Mouse (Mus musculus): ENCODE data around the gene Lipa.

Gene Lipa

GRCm38 (mm10) chr19:34526941-34527682, at the start of gene Lipa:
Lipa (minus strand) TSS chr19:34527474.
- peak; percentile 91 to 92 for DNase-seq (ENCODE audit: low spot score in 2 of 2)

- no peak for DNase-seq (ENCODE audit: low spot score in 2 of 2)
Observed at GRCm38 (mm10) chr19:34573650-34574049, 46.4 kb upstream of the Lipa start.

GRCm38 (mm10) chr19:34571080-34571479, 43.8 kb upstream of the Lipa start:
- no peak for DNase-seq (ENCODE audit: low spot score in 2 of 2)

GRCm38 (mm10) chr19:34569896-34570476, 42.7 kb upstream of the Lipa start:
- no peak for DNase-seq (ENCODE audit: low spot score in 2 of 2)

- no peak for DNase-seq (ENCODE audit: low spot score in 2 of 2)
Observed at GRCm38 (mm10) chr19:34568988-34569895, 42.0 kb upstream of the Lipa start.

GRCm38 (mm10) chr19:34566178-34566784, 39.0 kb upstream of the Lipa start:
- DNase-seq (ENCODE audit: low spot score in 2 of 2), result no peak

- DNase-seq (ENCODE audit: low spot score in 2 of 2), result no peak
Observed at GRCm38 (mm10) chr19:34562556-34562955, 35.3 kb upstream of the Lipa start.

- DNase-seq (ENCODE audit: low spot score in 2 of 2), result no peak
Observed at GRCm38 (mm10) chr19:34556621-34557020, 29.3 kb upstream of the Lipa start.

GRCm38 (mm10) chr19:34554061-34554460, 26.8 kb upstream of the Lipa start:
- no peak for DNase-seq (ENCODE audit: low spot score in 2 of 2)

GRCm38 (mm10) chr19:34553522-34553921, 26.2 kb upstream of the Lipa start:
- DNase-seq (ENCODE audit: low spot score in 2 of 2), result no peak

- no peak for DNase-seq (ENCODE audit: low spot score in 2 of 2)
Observed at GRCm38 (mm10) chr19:34553021-34553420, 25.7 kb upstream of the Lipa start.

GRCm38 (mm10) chr19:34551981-34552380, 24.7 kb upstream of the Lipa start:
- no peak for DNase-seq (ENCODE audit: low spot score in 2 of 2)

GRCm38 (mm10) chr19:34550534-34551223, 23.4 kb upstream of the Lipa start, which contains the start of gene Ifit2:
Ifit2 (plus strand) TSS chr19:34550694.
- peak; percentile 65 to 78 for DNase-seq (ENCODE audit: low spot score in 2 of 2)

- no peak for DNase-seq (ENCODE audit: low spot score in 2 of 2)
Observed at GRCm38 (mm10) chr19:34550205-34550533, 22.9 kb upstream of the Lipa start.

GRCm38 (mm10) chr19:34547976-34548375, 20.7 kb upstream of the Lipa start:
- peak; percentile 81 to 93 for DNase-seq (ENCODE audit: low spot score in 2 of 2)

GRCm38 (mm10) chr19:34546211-34546610, 18.9 kb upstream of the Lipa start:
- no peak for DNase-seq (ENCODE audit: low spot score in 2 of 2)

GRCm38 (mm10) chr19:34539422-34539821, 12.1 kb upstream of the Lipa start:
- DNase-seq (ENCODE audit: low spot score in 2 of 2), result no peak

- no peak for DNase-seq (ENCODE audit: low spot score in 2 of 2)
Observed at GRCm38 (mm10) chr19:34532061-34532751, 4.9 kb upstream of the Lipa start.

- no peak for DNase-seq (ENCODE audit: low spot score in 2 of 2)
Observed at GRCm38 (mm10) chr19:34526321-34526923, 852 bp downstream of the Lipa start.

GRCm38 (mm10) chr19:34524646-34525045, 2.6 kb downstream of the Lipa start:
- DNase-seq (ENCODE audit: low spot score in 2 of 2), result no peak

Data from spleen, postnatal 4 days (tissue).